Mouse (Mus musculus) cerebellum, adult 2 months (tissue): ENCODE results near the gene Nt5c1a. TPM values are rescaled to one million over a fixed set of nuclear protein-coding genes. Genes with fewer than 3 reads are reported as not detected.

ENCODE experiments used
- DNase-seq, 2 experiments: peaks; one replicate each; pipeline ENCODE4 v3.0.0; 2021
- H3K27ac ChIP-seq: fragments of 200-500 bp; 2 replicates; pipeline ENCODE4 v1.5.1; 2012; ENCODE audit warnings: low read length, control low read depth, inconsistent platforms; ENCODE audit not compliant: insufficient read depth
- H3K27me3 ChIP-seq: fragments of 200-500 bp; 2 replicates; pipeline ENCODE4 v1.6.1; 2012; ENCODE audit warnings: inconsistent platforms, mild to moderate bottlenecking, low read length, moderate library complexity; ENCODE audit not compliant: control insufficient read depth, insufficient read depth
- H3K4me1 ChIP-seq: fragments of 200-500 bp; 2 replicates; pipeline ENCODE4 v1.6.1; 2011; ENCODE audit warnings: low read length; ENCODE audit not compliant: control insufficient read depth, insufficient read depth
- H3K4me3 ChIP-seq: fragments of 200-500 bp; replicated peaks from 2 replicates; pipeline ENCODE3; 2011; ENCODE audit warnings: mild to moderate bottlenecking, low read depth, low read length, control low read depth; ENCODE audit not compliant: insufficient read depth
- CTCF ChIP-seq: fragments of 200-500 bp; IDR thresholded peaks from 2 replicates; pipeline ENCODE4 v1.5.1; 2011; ENCODE audit warnings: low read depth, mild to moderate bottlenecking, control low read depth, low read length, moderate library complexity, borderline replicate concordance; ENCODE audit not compliant: insufficient read depth
- POLR2A ChIP-seq: fragments of 200-500 bp; IDR thresholded peaks from 2 replicates; pipeline ENCODE4 v1.6.1; 2011; ENCODE audit warnings: low read length, control low read depth, borderline replicate concordance; ENCODE audit not compliant: insufficient read depth
- WGBS: fragments of 180-500 bp; shearing (Covaris S2); methylation state at CpG from one replicate; pipeline ENCODE4 v1.1.7; 2018; 5-methylcytosine and 5-hydroxymethylcytosine counted together
- polyA plus RNA-seq: library from polyadenylated mRNA; depleted of rRNA; stranded (reverse); fragments of >200 nt; gene quantifications from 2 replicates; pipeline ENCODE4 v1.2.3, GENCODE M21; 2012

Nt5c1a gene
- polyA plus RNA-seq, 1 experiment, result 9.8 TPM

DNA sequence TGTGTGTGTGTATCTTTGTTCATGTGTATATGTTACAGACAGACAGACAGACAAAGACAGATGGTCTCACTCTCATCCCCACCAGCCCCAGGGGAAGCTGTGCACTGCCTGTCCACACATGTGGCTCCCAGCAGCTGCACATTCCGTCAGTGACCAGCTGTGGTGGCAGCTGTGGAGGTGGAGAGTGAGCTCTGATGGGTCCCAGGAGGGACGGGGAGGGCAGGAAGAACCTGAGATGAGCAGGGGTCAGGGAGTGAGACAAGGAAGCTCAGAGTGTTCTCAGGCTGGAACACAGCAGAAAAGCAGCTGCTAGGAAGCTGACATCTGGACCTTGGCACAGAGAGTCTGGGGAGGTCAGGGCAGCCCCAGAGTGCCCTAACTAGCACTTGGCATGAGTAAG, 27.0 kb downstream of the Nt5c1a start:
- H3K27ac ChIP-seq, result no peak overlapping the region
- no peaks in the 10 kb centered on the region for H3K4me1 ChIP-seq
- no peak for DNase-seq
- H3K27me3 ChIP-seq, result no peaks in the 10 kb centered on the region; the same call in 1 of the 2 replicates
- TF ChIP-seq POLR2A (no peak), CTCF (no peak)
- no peak overlapping the region for H3K4me3 ChIP-seq
- 69% methylated on average over 2 of the region's 2 CpGs for WGBS

DNA sequence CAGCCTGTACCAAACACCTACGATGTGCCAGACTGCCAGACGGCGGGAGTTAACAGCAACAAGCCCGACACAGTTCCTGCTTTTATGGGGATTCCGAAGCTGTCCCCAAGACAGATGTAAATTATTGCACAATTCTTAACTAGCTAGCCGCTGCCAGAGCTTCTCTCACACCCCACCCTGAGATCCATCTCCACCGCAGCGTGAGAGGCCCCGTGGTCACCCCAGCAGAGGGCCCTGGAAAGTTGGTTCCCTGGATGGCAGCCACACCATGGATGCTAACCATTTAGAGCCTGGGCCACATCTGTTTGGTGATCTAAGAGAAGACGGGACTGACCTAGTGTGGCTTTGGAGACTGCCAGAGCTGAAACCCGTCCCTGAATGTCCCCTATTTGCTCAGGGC, 27.9 kb downstream of the Nt5c1a start:
- 71% methylated on average over 11 of the region's 11 CpGs for WGBS
- Histone ChIP-seq H3K4me3 (no peak overlapping the region), H3K27me3 (peaks cover 3% of the 10 kb centered on the region; the same call in 1 of the 2 replicates), H3K27ac (no peak overlapping the region), H3K4me1 (no peaks in the 10 kb centered on the region)
- TF ChIP-seq POLR2A, result no peak
- TF ChIP-seq CTCF, result no peak
- DNase-seq, result no peak

DNA sequence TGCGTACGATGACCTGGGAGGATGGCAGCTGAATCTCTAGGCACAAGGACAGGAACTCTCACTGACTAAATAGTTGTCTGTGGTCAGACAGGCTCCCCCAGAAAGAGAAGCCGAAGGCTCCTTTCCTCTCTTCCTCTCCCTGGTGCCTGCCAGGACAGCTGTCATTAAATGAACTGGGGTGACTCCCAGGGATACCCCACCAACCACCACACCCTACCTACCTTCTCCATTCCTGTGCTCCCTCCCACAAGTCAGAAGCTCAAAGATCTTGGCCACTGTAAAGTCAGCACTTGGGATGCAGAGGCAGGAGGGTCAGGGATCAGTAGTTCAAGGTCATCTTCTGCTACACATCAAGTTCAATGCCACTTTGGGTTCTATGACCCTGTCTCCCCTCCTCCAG, 31.5 kb downstream of the Nt5c1a start:
- Histone ChIP-seq H3K4me1 (no peaks in the 10 kb centered on the region), H3K27ac (no peak overlapping the region), H3K27me3 (peaks cover 3% of the 10 kb centered on the region; the same call in 1 of the 2 replicates), H3K4me3 (no peak overlapping the region)
- 75% methylated on average over 3 of the region's 3 CpGs for WGBS
- DNase-seq, result no peak
- TF ChIP-seq CTCF, result no peak

DNA sequence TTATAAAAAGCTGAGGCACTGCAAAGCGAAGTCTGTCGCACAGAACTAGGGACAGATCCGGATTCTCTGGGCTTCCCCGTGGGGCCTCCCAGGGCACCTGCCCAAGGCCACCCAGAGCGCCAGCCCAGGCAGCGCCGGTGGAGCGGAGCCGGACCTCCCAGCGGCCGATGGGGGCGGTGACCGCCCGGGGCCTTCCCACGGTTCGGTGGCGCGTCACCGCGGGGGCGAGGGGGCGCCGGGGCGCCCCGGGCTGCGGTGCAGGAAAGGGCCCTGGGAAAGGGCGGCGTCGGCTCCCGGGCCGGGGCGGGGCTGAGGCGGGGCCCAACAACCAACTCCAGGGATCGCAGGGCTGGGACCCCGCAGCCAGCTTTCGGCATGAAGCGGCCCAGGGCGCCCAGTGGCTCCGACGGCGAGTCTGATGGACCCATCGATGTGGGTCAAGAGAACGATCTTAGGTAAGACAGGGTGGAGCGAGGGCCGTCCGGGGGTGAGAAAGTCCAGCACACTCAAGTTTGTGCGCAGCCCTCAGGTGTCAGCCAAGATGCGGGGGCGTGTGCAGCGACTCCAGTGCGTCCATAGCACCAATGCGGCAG, 32.3 kb downstream of the Nt5c1a start, which contains the start of gene Heyl:
Gene Heyl (plus strand): TSS at position 65 of the 593 bp plus-strand sequence.
- 9% methylated on average over 52 of the region's 52 CpGs for WGBS
- no peak for DNase-seq
- Histone ChIP-seq H3K27me3 (peaks cover 3% of the 10 kb centered on the region; the same call in 1 of the 2 replicates), H3K4me3 (no peak within 1 kb of the TSS), H3K4me1 (no peaks in the 10 kb centered on the region), H3K27ac (no peak within 1 kb of the TSS)
- TF ChIP-seq POLR2A (no peak), CTCF (no peak)

DNA sequence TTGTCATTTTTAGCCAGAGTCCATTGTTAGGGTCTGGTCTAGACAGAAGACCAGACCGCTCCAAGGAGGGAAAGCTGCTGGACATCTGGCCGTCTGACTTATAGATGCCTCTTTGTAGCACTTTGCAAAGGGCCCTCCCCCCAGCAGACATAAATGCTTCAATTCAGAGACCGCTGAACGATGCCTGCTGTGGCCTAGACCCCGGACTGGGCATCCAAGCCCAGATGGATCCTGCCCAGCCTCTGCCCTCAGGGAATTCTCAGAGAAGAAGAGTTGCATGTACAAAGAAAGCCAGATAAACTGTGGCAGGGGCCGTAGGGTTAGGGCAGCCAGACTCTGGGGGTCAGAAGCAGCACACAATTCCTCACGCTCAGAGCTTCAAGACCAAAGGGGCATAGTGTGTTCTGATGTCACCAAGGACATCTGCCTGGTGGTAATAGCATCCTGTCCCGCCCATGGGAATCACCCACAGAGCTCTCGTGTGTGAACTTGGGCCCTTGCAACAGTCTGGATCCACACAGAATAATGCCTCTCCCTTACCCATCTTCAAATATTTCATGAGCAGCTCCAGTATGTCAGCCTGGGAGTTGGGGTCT, 34.6 kb downstream of the Nt5c1a start:
- Histone ChIP-seq H3K27me3 (peaks cover 8% of the 10 kb centered on the region; the same call in 1 of the 2 replicates), H3K4me3 (no peak overlapping the region), H3K27ac (no peak overlapping the region), H3K4me1 (no peaks in the 10 kb centered on the region)
- no peak for TF ChIP-seq CTCF
- no peak for TF ChIP-seq POLR2A
- WGBS, result 67% methylated on average over 9 of the region's 9 CpGs
- no peak for DNase-seq

DNA sequence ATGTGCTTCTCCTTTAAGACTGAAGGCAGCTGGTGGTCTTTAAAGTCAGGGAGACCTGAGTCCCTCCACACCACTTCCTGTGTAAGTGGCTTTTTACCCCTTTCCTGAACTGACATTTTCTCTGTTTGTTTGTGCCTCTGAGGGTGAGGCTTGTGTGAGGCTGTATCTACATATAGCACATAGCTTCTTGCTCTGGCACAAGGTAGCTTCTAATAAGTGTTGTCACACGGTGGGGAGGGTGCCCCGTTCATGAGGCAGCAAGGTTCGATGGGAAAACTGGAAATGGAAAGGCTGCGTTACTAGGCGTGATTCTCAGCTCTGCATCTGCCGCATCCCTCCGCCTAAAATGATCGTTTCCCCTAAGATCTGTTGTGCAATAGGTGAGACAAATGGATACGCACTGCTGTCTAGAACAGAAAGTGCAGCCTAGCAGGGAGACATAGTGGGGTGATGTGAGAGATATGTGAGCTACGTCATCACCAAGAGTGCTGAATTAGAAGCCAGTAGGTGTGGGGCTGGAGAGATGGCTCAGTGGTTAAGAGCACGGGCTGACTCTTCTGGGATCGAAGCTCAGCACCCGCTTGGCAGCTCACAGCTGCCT, 35.2 kb downstream of the Nt5c1a start:
- peaks cover 8% of the 10 kb centered on the region; the same call in 1 of the 2 replicates for H3K27me3 ChIP-seq
- H3K4me1 ChIP-seq, result no peaks in the 10 kb centered on the region
- TF ChIP-seq POLR2A (no peak), CTCF (no peak)
- no peak overlapping the region for H3K4me3 ChIP-seq
- WGBS, result 88% methylated on average over 13 of the region's 13 CpGs
- no peak for DNase-seq
- no peak overlapping the region for H3K27ac ChIP-seq

DNA sequence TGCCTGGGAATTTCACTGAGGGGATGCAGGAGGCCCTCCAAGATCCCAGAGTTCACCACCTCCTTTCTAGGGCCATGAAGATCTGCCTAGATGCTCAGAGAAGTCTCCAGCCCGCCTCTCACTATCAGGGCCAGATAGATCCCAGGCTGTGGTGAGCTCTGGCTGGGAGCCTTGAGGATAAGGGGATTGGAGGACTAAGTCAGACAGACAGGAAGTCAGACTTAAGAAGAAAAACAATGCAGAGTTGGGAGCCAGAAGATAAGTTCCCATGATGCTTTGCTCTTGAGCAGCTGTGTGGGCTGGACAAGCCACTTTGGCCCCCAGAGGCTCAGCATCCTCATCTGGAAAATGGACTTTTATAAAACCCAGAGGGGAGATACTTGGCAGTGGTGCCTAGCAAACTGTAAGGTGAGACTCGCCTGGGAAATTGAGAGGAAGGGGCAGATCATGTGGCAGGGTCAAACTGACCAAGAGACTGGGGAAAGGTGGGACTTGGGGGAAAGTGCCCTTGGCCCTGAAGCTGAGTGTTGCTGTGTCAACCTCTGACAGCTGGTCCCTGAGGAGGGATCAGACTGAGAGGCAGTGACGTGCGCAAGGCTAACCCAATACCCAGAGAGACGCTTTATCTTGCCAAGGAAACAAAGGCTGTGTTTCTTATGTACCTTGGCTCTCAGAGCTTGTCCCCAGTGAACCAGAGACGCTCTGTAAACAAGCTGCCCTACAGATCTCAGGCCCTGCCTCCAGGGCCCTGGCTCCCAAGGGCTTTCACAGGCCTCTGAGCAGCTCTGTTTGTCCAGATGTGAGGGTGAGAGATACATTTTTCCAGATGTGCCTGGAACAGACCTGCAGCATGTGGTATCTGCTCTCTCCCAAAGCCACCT, 36.3 kb downstream of the Nt5c1a start:
- 79% methylated on average over 6 of the region's 6 CpGs for WGBS
- Histone ChIP-seq H3K4me1 (no peaks in the 10 kb centered on the region), H3K27me3 (peaks cover 8% of the 10 kb centered on the region; the same call in 1 of the 2 replicates), H3K4me3 (no peak overlapping the region), H3K27ac (no peak overlapping the region)
- DNase-seq, result no peak
- TF ChIP-seq CTCF, result no peak
- no peak for TF ChIP-seq POLR2A
